Mouse (Mus musculus) kidney, adult 8-10 months (tissue): ENCODE measurements around the gene Fam83g.

Source experiments
- DNase-seq, 2 experiments: peaks; one replicate each; pipeline ENCODE4 v3.0.0; 2022

Gene Fam83g

GRCm38 (mm10) chr11:61719826-61720225 lies 35.9 kb downstream of the Fam83g start:
- peak; percentile 58 to 72 for DNase-seq

DNA sequence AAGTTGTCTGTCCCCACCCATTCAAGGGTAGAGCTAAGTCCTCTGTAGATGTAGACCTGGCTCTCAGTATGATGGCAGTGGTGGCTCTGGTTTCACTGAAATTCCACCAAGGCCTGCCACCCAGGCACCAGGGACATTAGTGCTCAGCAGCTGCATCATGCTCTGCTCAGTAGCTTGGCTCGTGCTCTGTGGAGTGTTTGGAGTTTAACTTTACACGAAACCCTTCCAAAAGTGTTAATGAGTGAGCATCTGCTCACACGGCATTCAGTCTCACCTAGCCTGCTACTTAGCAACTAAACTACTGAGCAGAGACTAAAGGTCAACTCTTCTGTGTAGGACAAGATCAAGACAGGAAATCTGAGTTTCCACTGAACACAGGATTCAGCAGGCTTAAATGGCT lies 36.7 kb downstream of the Fam83g start, which contains the start of gene Slc5a10:
TSS of gene Slc5a10 (minus strand) at position 191 of the 400 bp plus-strand sequence.
- DNase-seq: peak; percentile 71 to 78

GRCm38 (mm10) chr11:61722077-61722476 lies 38.2 kb downstream of the Fam83g start:
- DNase-seq: peak; percentile 74 to 84

GRCm38 (mm10) chr11:61728037-61728436 lies 44.1 kb downstream of the Fam83g start:
- peak; percentile 67 to 69 for DNase-seq

- no peak for DNase-seq
Observed at GRCm38 (mm10) chr11:61732672-61733071, 48.8 kb downstream of the Fam83g start.

GRCm38 (mm10) chr11:61737290-61737689 lies 53.4 kb downstream of the Fam83g start:
- no peak for DNase-seq

DNA sequence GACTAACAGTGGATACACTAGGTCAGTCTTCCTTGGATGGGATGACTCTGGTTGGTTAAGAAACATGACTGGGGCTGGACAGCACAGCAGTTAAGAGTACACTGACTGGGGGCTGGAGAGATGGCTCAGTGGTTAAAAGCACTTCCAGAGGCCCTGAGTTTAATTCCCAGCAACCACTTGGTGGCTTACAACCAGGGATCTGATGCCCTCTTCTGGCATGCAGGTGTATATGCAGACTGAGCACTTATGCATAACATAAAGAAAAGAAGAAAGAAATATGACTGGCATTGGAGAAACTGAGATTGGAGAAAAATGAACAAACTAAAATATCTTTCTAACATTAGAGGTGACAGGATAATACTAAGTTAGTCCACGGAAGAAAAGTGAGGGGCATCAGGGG lies 56.6 kb downstream of the Fam83g start:
- no peak for DNase-seq

DNA sequence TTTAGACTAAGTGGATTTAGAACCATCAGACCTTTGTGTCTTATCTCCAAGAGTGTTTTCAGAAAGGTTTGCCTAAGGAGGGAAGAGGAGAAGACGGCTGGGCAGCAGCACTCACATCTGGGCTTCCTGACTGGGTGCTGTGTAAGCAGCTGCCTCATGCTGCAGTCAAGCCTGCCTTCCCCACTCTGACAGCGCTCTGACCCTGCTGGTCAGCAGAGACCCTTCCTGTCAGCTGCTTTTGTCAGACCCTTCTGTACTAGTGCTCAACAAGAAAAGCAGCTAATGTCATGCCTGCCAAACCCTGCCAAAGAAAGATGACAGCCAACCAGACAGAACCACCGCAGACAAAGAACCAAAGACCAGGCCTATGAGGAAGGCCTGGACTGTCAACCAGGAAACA lies 59.9 kb downstream of the Fam83g start:
- DNase-seq: no peak

- no peak for DNase-seq
Observed at GRCm38 (mm10) chr11:61744460-61744859, 60.6 kb downstream of the Fam83g start.

DNA sequence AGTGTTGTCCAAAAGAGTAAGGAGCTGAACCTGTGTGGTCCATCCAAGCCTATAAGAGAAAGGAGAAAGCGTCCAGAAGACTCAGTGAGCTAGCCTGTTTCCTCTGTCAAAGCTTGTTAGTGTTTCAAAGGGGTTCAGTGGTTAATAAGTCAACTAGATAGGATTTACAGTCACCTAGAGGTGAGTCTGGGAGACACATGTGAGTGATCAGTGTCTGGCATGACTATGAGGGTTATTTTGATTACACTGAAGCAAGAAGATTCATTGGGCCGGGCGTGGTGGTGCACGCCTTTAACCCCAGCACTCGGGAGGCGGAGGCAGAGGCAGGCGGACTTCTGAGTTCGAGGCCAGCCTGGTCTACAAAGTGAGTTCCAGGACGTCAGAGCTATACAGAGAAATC lies 61.9 kb downstream of the Fam83g start:
- peak; percentile 27 for DNase-seq

GRCm38 (mm10) chr11:61747161-61747560 lies 63.3 kb downstream of the Fam83g start:
- no peak for DNase-seq

GRCm38 (mm10) chr11:61751612-61752011 lies 67.7 kb downstream of the Fam83g start:
- peak in 1 of 2 experiments; percentile 15 for DNase-seq

GRCm38 (mm10) chr11:61757151-61757550 lies 73.3 kb downstream of the Fam83g start:
- no peak for DNase-seq
